Mouse (Mus musculus) CH12.LX (cell line): ENCODE measurements around the gene Cdh22. TPM values are rescaled to one million over a fixed set of nuclear protein-coding genes. Genes with fewer than 3 reads are reported as not detected.

Source experiments
- DNase-seq: peaks from one replicate; pipeline ENCODE4 v3.0.0-alpha.2; 2013; ENCODE audit errors: extremely low read depth
- H3K27ac ChIP-seq: 2 replicates; pipeline ENCODE4 v1.5.1; 2012; ENCODE audit warnings: low read depth, mild to moderate bottlenecking, control low read depth, moderate library complexity; ENCODE audit not compliant: insufficient read depth
- H3K27me3 ChIP-seq: replicated peaks from 2 replicates; pipeline ENCODE3; 2012; ENCODE audit warnings: inconsistent platforms
- H3K36me3 ChIP-seq, 2 experiments: replicated peaks in 1 of 2; 2 replicates each; pipeline versions ENCODE3 to v1.6.1; 2012; ENCODE audit warnings: inconsistent platforms in 1 of 2, low read length in 1 of 2, mild to moderate bottlenecking in 1 of 2, mixed read lengths in 1 of 2, moderate library complexity in 1 of 2; ENCODE audit not compliant: control insufficient read depth in 1 of 2, insufficient read depth in 1 of 2
- H3K4me1 ChIP-seq, 2 experiments: 2 replicates each; pipeline ENCODE4 v1.6.1; 2012; ENCODE audit warnings: inconsistent platforms in 1 of 2, moderate library complexity in 1 of 2; ENCODE audit not compliant: insufficient read depth in 2 of 2, control insufficient read depth in 1 of 2
- H3K4me2 ChIP-seq: 2 replicates; pipeline ENCODE4 v1.6.1; 2012; ENCODE audit warnings: low read depth, mild to moderate bottlenecking, control low read depth; ENCODE audit not compliant: poor library complexity, insufficient read depth, severe bottlenecking
- H3K4me3 ChIP-seq, 3 experiments: fragments of 150-350 bp in 1 of 3; sonication (generic) in 1 of 3; replicated peaks in 1 of 3; 2 replicates each; pipeline versions ENCODE3 to v1.5.1; 2011 to 2012; ENCODE audit warnings: low read depth in 2 of 3, low read length in 2 of 3, mild to moderate bottlenecking in 2 of 3, moderate library complexity in 2 of 3, control low read depth in 1 of 3, improper control_type of control experiment in 1 of 3, inconsistent platforms in 1 of 3, mixed read lengths in 1 of 3; ENCODE audit not compliant: poor library complexity in 1 of 3
- H3K79me2 ChIP-seq: replicated peaks from 2 replicates; pipeline ENCODE4 v1.6.1; 2012; ENCODE audit warnings: mild to moderate bottlenecking, moderate library complexity; ENCODE audit not compliant: control insufficient read depth, poor library complexity, insufficient read depth, severe bottlenecking; ENCODE audit errors: extremely low read depth
- H3K9ac ChIP-seq: 2 replicates; pipeline ENCODE4 v1.6.1; 2012; ENCODE audit warnings: low read depth, mild to moderate bottlenecking, control low read depth, moderate library complexity; ENCODE audit not compliant: insufficient read depth
- H3K9me3 ChIP-seq: replicated peaks from 2 replicates; pipeline ENCODE3; 2012; ENCODE audit warnings: low read length, inconsistent platforms, mixed read lengths
- BHLHE40 ChIP-seq: IDR thresholded peaks from 2 replicates; pipeline ENCODE4 v1.6.1; 2011; ENCODE audit warnings: mild to moderate bottlenecking, low read depth, low read length, improper control_type of control experiment
- GABPA ChIP-seq: IDR thresholded peaks from 2 replicates; pipeline ENCODE4 v1.6.1; 2012; ENCODE audit warnings: low read depth, low read length, improper control_type of control experiment, inconsistent platforms; ENCODE audit not compliant: insufficient replicate concordance
- HCFC1 ChIP-seq: IDR thresholded peaks from 2 replicates; pipeline ENCODE4 v1.6.1; 2012; ENCODE audit warnings: low read depth, mild to moderate bottlenecking, inconsistent platforms, low read length, improper control_type of control experiment
- IRF4 ChIP-seq: IDR thresholded peaks from 2 replicates; pipeline ENCODE4 v1.6.1; 2014; ENCODE audit warnings: low read depth, mild to moderate bottlenecking, inconsistent platforms, low read length, improper control_type of control experiment
- KAT2A ChIP-seq: IDR thresholded peaks from 2 replicates; pipeline ENCODE4 v1.6.1; 2012; ENCODE audit warnings: low read length, improper control_type of control experiment, inconsistent platforms; ENCODE audit not compliant: insufficient replicate concordance
- MAZ ChIP-seq: IDR thresholded peaks from 2 replicates; pipeline ENCODE4 v1.6.1; 2012; ENCODE audit warnings: low read depth, mild to moderate bottlenecking, inconsistent platforms, low read length, improper control_type of control experiment, moderate library complexity
- MEF2A ChIP-seq: IDR thresholded peaks from 2 replicates; pipeline ENCODE4 v1.6.1; 2014; ENCODE audit warnings: low read depth, mild to moderate bottlenecking, inconsistent platforms, low read length, improper control_type of control experiment, borderline replicate concordance
- MYC ChIP-seq: IDR thresholded peaks from 2 replicates; pipeline ENCODE4 v1.6.1; 2011; ENCODE audit warnings: low read depth, mild to moderate bottlenecking, improper control_type of control experiment, low read length
- NRF1 ChIP-seq: IDR thresholded peaks from 2 replicates; pipeline ENCODE4 v1.6.1; 2014; ENCODE audit warnings: low read depth, mild to moderate bottlenecking, inconsistent platforms, low read length, improper control_type of control experiment, moderate library complexity
- PAX5 ChIP-seq: IDR thresholded peaks from 2 replicates; pipeline ENCODE4 v1.6.1; 2012; ENCODE audit warnings: low read length, inconsistent platforms, mixed read lengths
- RAD21 ChIP-seq: IDR thresholded peaks from 2 replicates; pipeline ENCODE4 v1.6.1; 2011; ENCODE audit warnings: low read depth, mild to moderate bottlenecking, low read length, improper control_type of control experiment, moderate library complexity
- RCOR1 ChIP-seq: conservative IDR thresholded peaks from 2 replicates; pipeline ENCODE4 v1.6.1; 2012; ENCODE audit warnings: low read depth, mild to moderate bottlenecking, inconsistent platforms, low read length, improper control_type of control experiment
- SIN3A ChIP-seq: IDR thresholded peaks from 2 replicates; pipeline ENCODE4 v1.6.1; 2012; ENCODE audit warnings: low read length, improper control_type of control experiment, inconsistent platforms
- SMC3 ChIP-seq: IDR thresholded peaks from 2 replicates; pipeline ENCODE4 v1.6.1; 2011; ENCODE audit warnings: low read depth, low read length, improper control_type of control experiment
- ZC3H11A ChIP-seq: IDR thresholded peaks from 2 replicates; pipeline ENCODE4 v1.6.1; 2012; ENCODE audit warnings: low read depth, mild to moderate bottlenecking, inconsistent platforms, low read length, improper control_type of control experiment
- ZKSCAN1 ChIP-seq: IDR thresholded peaks from 2 replicates; pipeline ENCODE4 v1.6.1; 2012; ENCODE audit warnings: low read depth, inconsistent platforms, low read length, improper control_type of control experiment, borderline replicate concordance
- ZMIZ1 ChIP-seq: IDR thresholded peaks from 2 replicates; pipeline ENCODE4 v1.6.1; 2012; ENCODE audit warnings: low read depth, mild to moderate bottlenecking, inconsistent platforms, low read length, improper control_type of control experiment
- dilution Hi-C: fragments of 300-500 bp; cut with MboI; formaldehyde crosslinking; loops from 2 replicates; pipeline ENCODE4 v1.14.3; 2020; ENCODE audit warnings: low sequenced_read_pairs; ENCODE audit not compliant: extremely low pct_unique_long_range_greater_than_20kb, extremely low pct_ligation_motif_present
- in situ Hi-C: fragments of 300-500 bp; cut with MboI; formaldehyde crosslinking; loops from 3 replicates; pipeline ENCODE4 v1.14.3; 2019; ENCODE audit warnings: low sequenced_read_pairs, low pct_ligation_motif_present, low pct_unique_long_range_greater_than_20kb, mixed read lengths
- polyA plus RNA-seq: library from polyadenylated mRNA; unstranded; fragments of >175 nt; gene quantifications from 2 replicates; pipeline ENCODE4 v1.2.1, GENCODE M21; 2012; ENCODE audit warnings: low read depth; ENCODE audit not compliant: insufficient read length
- total RNA-seq, 2 experiments: library from RNA; depleted of rRNA; stranded (reverse); fragments of 300-350 nt in 1 of 2; fragments of >200 nt in 1 of 2; gene quantifications; 2 replicates each; pipeline ENCODE4 v1.2.3; 2012 to 2014

The Cdh22 gene
- total and polyA plus RNA-seq, 3 experiments, result 0.08 TPM; not detected in 2

DNA sequence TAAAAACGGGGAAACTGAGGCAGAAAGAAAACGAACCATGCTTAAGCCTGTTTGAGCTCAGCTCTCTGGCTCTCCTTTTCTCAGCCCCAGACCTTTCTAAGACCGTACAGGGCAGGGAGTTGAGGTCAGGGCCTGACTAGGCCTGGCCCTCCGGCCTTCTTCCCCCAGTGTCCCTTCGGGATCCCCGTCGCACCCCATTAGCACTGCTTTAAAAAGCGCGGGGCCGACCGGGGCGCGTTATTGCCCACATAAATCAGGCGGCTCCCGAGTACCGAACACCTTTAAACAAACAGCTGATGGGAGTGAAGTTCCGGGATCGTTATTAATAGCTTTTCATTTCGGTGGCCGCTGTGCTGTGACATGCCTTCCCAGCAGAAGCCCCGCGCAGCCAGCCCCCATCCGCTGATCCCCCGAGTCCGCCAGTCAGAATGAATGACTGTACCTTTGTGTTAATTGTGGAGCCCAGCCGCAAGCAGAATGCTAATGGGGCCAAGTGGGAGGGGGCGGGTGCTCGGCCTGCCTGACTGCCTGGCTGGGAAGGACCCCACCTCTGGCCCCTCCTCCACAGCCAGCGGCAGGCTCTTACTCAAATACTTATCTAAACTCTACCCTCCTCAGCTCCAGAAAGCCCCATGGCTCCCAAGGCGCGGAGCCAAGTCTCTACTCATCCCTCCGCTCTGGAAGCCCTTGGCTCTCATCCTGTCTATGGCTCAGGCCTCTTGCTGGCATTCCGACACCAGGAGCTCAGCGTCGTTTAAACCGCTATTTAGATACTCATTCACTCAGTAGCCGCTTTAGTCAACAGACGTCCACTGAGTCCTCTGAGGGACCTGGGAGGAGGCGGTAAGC lies 19.3 kb downstream of the Cdh22 start:
- no peak overlapping the region for H3K9ac ChIP-seq
- no peak overlapping the region for H3K27ac ChIP-seq
- TF ChIP-seq KAT2A (no peak), SIN3A (no peak), MAZ (no peak)
- TF ChIP-seq, all 38 proteins: peak for 0
- peaks cover 0 to 5% of the 10 kb centered on the region in 2 experiments; a peak in 1 of 4 replicates for H3K4me1 ChIP-seq
- no peaks in the 10 kb centered on the region for H3K79me2 ChIP-seq
- H3K36me3 ChIP-seq, result no peaks in the 10 kb centered on the region
- DNase-seq, result no peak
- H3K4me3 ChIP-seq, result no peak overlapping the region
- dilution Hi-C loops, result no loop called here
- H3K27me3 ChIP-seq, result peaks cover 95% of the 10 kb centered on the region
- no peaks in the 10 kb centered on the region for H3K9me3 ChIP-seq
- H3K4me2 ChIP-seq, result no peak overlapping the region
- in situ Hi-C loops, result no loop called here

DNA sequence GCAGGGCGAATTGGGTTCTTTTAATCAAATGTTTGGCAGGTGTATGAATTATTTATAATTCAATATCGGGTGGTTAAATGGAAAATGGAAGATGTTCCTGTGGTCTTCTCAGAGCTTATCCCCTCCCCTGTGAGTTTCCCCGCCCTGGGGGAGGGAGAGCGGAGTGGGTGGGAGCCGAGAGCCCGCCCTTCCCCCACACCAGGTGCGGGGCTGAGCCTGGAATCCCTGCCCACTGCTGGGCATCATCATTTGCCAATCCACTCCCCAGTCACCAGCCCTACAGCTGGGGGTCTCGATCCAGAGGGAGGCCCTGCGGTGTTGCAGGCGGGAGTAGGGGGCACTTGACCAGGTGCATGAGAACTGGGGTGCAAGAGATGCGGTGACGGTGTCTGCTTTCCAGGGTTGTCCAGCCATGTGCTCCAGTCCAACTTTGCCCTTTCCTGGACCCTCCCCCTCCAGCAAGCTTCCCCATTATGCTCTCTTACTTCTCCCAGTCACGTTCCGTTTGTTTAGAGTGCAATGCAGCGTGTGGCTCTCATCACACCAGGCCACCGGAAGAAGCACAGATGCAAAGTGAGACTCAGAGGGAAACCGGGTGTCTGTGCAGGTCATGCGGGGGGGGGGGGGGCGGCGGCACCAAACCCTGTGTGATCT lies 23.1 kb downstream of the Cdh22 start:
- no peaks in the 10 kb centered on the region for H3K79me2 ChIP-seq
- no peak overlapping the region for H3K4me2 ChIP-seq
- H3K9me3 ChIP-seq, result no peaks in the 10 kb centered on the region
- peaks cover 93% of the 10 kb centered on the region for H3K27me3 ChIP-seq
- H3K9ac ChIP-seq, result no peak overlapping the region
- H3K4me1 ChIP-seq, result peaks cover 0 to 11% of the 10 kb centered on the region in 2 experiments; a peak in 1 of 4 replicates
- dilution Hi-C loops, result no loop called here
- H3K4me3 ChIP-seq, result no peak overlapping the region
- no peaks in the 10 kb centered on the region for H3K36me3 ChIP-seq
- TF ChIP-seq BHLHE40 (peak; percentile 56; the same call in 1 of the 2 replicates), ZMIZ1 (no peak)
- in situ Hi-C loops, result no loop called here
- H3K27ac ChIP-seq, result no peak overlapping the region
- no peak for DNase-seq

DNA sequence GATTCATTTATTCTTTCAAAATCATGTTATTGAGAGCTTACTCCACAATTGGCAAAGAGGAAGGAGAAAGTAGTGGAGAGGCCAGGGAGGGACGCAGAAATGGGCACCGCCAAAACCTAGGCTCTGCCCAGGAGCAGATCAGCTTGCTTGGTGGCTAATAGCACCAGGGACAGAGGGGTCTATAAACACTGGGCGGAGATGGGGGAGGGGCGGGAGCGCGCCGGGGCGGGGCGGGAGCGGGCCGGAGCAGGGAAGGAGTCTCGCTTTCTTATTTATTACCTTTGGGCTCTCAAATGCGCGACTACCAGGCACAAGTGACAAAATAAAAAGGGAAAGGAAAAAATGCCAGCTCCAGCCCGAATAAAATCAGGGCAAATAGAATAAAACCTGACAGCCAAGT lies 23.7 kb downstream of the Cdh22 start:
- in situ Hi-C loops (no loop called here), dilution Hi-C loops (no loop called here)
- no peak overlapping the region for H3K27ac ChIP-seq
- H3K79me2 ChIP-seq, result no peaks in the 10 kb centered on the region
- H3K4me1 ChIP-seq, result peaks cover 0 to 11% of the 10 kb centered on the region in 2 experiments; a peak in 1 of 4 replicates
- peaks cover 91% of the 10 kb centered on the region for H3K27me3 ChIP-seq
- no peak overlapping the region for H3K9ac ChIP-seq
- no peak overlapping the region for H3K4me2 ChIP-seq
- no peak for DNase-seq
- no peaks in the 10 kb centered on the region for H3K9me3 ChIP-seq
- no peaks in the 10 kb centered on the region for H3K36me3 ChIP-seq
- TF ChIP-seq SMC3 (no peak), NRF1 (no peak), PAX5 (no peak), IRF4 (no peak), HCFC1 (no peak), KAT2A (no peak), ZC3H11A (no peak), RCOR1 (no peak), RAD21 (no peak), ZKSCAN1 (no peak), MYC (no peak), GABPA (no peak), MEF2A (no peak)
- no peak overlapping the region for H3K4me3 ChIP-seq
